Mouse (Mus musculus): Measurements from ENCODE around the gene Ttc17.

DNA sequence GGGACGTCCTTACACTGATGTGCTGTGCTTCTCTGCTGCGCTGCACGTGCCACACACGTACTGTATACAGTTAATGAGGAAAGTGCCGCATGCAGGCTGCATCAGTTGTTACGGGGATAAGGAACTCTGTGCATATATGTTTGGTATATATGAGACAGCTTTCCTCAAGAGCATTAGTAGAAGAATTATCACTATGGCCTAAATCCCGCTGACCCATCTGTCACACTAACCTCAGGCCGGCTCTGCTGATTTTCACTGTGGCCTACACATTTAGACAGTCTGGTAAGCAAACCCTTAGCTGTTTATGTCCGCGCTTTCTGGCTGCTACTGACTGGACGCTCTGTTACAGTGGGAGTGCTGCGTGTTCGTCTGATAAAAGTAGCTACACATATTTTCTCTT lies 77.2 kb downstream of the Ttc17 start:
- TF ChIP-seq CTCF (IDR thresholded peaks at IDR 0.05) (no peak), EP300 (IDR thresholded peaks at IDR 0.05) (no peak)
